Mouse (Mus musculus): ENCODE measurements around the gene Msh3.

DNA sequence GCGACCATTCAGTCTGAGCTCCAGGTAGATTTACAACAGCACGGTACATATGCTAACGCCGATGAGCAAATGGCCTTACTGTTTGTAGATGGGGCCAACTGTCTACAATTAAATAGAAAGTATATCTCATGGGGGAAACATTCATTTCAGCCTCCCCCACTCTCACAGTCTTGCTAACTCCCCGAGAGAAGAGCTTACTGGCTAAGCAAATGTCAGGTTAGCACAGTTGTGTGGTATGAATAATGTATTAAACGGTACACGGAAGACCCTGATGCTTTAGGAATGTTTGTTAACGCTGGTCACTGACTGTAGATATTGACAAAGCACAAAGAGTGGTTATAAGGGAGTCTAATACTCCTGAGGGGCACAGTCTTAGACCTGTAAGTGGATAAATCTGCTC lies 10.8 kb downstream of the Msh3 start:
- TF ChIP-seq CTCF (IDR thresholded peaks at IDR 0.05; ENCODE audit: control insufficient read depth, insufficient read depth, insufficient read length): no peak
- TF ChIP-seq CEBPB (IDR thresholded peaks at IDR 0.05; ENCODE audit: low read depth): no peak
- no peak for TF ChIP-seq USF1 (IDR thresholded peaks at IDR 0.05; ENCODE audit: low read depth)
- no peak for TF ChIP-seq MAX (IDR thresholded peaks at IDR 0.05)
- no peak for TF ChIP-seq MYOD1 (IDR thresholded peaks at IDR 0.05; ENCODE audit: control insufficient read depth, insufficient read length, low read depth)
- TF ChIP-seq MYOG (IDR thresholded peaks at IDR 0.05; ENCODE audit: control insufficient read depth, extremely low read depth, insufficient read length): no peak
